In the genomic region with DNA sequence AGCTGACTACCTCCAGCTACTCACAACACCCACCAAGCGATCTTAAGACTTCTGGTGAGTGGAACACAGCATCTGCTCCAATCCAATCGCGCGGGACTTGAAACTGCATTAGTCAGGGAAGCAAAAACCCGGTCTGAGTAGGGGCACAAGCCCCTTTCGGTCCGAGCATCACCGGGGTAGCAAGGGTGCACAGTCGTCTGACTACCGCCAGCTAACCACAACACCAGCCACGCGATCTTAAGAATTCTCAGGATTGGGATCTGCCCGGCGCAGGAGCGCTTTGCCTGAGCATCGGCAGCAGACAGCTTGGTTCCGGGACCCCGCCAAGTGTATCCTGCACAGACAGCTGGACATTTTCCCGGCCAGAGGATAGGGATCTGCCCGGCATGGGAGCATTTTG, we compare ENCODE assay signal across 31 mouse cellular contexts. TPM values are rescaled to one million over a fixed set of nuclear protein-coding genes. Genes with fewer than 3 reads are reported as not detected.
"Had no signal": no experiment of that assay in that cellular context is flagged by ENCODE, and none has a peak within 500 bp of the region (broad histone marks: within the 10 kb centered on the region; RNA-seq: fewer than 3 reads in every experiment).

No protein-coding gene starts in this region.

RNA-seq across cellular contexts. Expression of gene Gm5150, which starts 45.5 kb away (rescaled TPM):
- total RNA-seq: common myeloid progenitor, adult 5-6 weeks; forebrain, postnatal 0 days; gastrocnemius, adult 18-20 months; gastrocnemius, adult 8-10 months; gastrocnemius, postnatal 10 days; gastrocnemius, postnatal 14 days; gastrocnemius, postnatal 25 days; gastrocnemius, postnatal 36 days; gastrocnemius, postnatal 4 days; granulocyte monocyte progenitor cell, adult 5-6 weeks; heart, adult 18-20 months; heart, adult 2 months had no signal
- polyA plus RNA-seq: cortical plate, adult 2 months; embryonic facial prominence, embryonic 10.5 days; embryonic facial prominence, embryonic 11.5 days; embryonic facial prominence, embryonic 12.5 days; embryonic facial prominence, embryonic 13.5 days; embryonic facial prominence, embryonic 14.5 days; erythroblast, embryonic 14.5 days; forebrain, embryonic 10.5 days; forebrain, embryonic 11.5 days; forebrain, embryonic 12.5 days; forebrain, embryonic 13.5 days; forebrain, embryonic 14.5 days; forebrain, embryonic 15.5 days; forebrain, embryonic 16.5 days; forebrain, postnatal 0 days; frontal cortex, adult 2 months; heart, embryonic 10.5 days; heart, embryonic 11.5 days; heart, embryonic 12.5 days; heart, embryonic 13.5 days had no signal
